Comparison of ENCODE assay signal across 8 mouse cellular contexts in genomic region chr6:21214673-21215490, GRCm38 (mm10). TPM values are rescaled to one million over a fixed set of nuclear protein-coding genes. Genes with fewer than 3 reads are reported as not detected.
DNase-seq lines count a peak whose midpoint lies in the region; ATAC-seq and TF ChIP-seq lines count a peak whose summit lies in the region.

No protein-coding gene starts in this region.

- H3K4me3 ChIP-seq in lung, embryonic 14.5 days (ENCODE audit: low read depth, low read length): peak overlapping the region; percentile 54
- H3K4me3 ChIP-seq in kidney, embryonic 14.5 days (ENCODE audit: low read length): peak overlapping the region; percentile 69
- H3K4me3 ChIP-seq in limb, embryonic 13.5 days: peak overlapping the region; percentile 73

- peaks cover 26% of the 10 kb centered on the region for H3K27me3 ChIP-seq in lung, embryonic 14.5 days (ENCODE audit: insufficient read depth, low read length)
- H3K27me3 ChIP-seq in kidney, embryonic 14.5 days (ENCODE audit: control insufficient read depth, insufficient read depth, low read length): peaks cover 5% of the 10 kb centered on the region
- peaks cover 25% of the 10 kb centered on the region; the same call in 1 of the 2 replicates for H3K27me3 ChIP-seq in limb, embryonic 13.5 days

- no peaks in the 10 kb centered on the region for H3K9me3 ChIP-seq in lung, embryonic 14.5 days (ENCODE audit: low read depth, low read length)
- no peaks in the 10 kb centered on the region for H3K9me3 ChIP-seq in kidney, embryonic 14.5 days (ENCODE audit: control insufficient read depth, low read length)
- H3K9me3 ChIP-seq in limb, embryonic 13.5 days: no peaks in the 10 kb centered on the region

- DNase-seq in lung, embryonic 14.5 days: peak; percentile 58
- no peak for DNase-seq in lung, postnatal 25 days (ENCODE audit: low spot score)
- peak; percentile 38 for DNase-seq in embryo, embryonic 10 days (ENCODE audit: low spot score)
- peak; percentile 70 to 73 for DNase-seq in heart, adult 18-20 months
- peak; percentile 21 for DNase-seq in ovary, postnatal 10 days (ENCODE audit: low spot score)
- DNase-seq in spleen, postnatal 36 days (ENCODE audit: low spot score in 2 of 2): no peak

- under 1% methylated on average over 72 of the region's 83 CpGs for WGBS in lung, embryonic 14.5 days
- under 1% methylated on average over 59 of the region's 83 CpGs for WGBS in kidney, embryonic 14.5 days
- 1% methylated on average over 56 of the region's 83 CpGs for WGBS in limb, embryonic 13.5 days

- no peak for TF ChIP-seq CTCF in lung, embryonic 14.5 days (IDR thresholded peaks at IDR 0.05; ENCODE audit: low read depth)

- H3K27ac ChIP-seq in lung, embryonic 14.5 days (ENCODE audit: low read depth): no peak overlapping the region
- H3K27ac ChIP-seq in kidney, embryonic 14.5 days (ENCODE audit: low read depth, low read length): no peak overlapping the region
- H3K27ac ChIP-seq in limb, embryonic 13.5 days: peak overlapping the region; percentile 55; the same call in 1 of the 2 replicates

- H3K36me3 ChIP-seq in lung, embryonic 14.5 days (ENCODE audit: insufficient read depth): no peaks in the 10 kb centered on the region
- no peaks in the 10 kb centered on the region for H3K36me3 ChIP-seq in kidney, embryonic 14.5 days (ENCODE audit: control insufficient read depth, insufficient read depth, low read length)
- H3K36me3 ChIP-seq in limb, embryonic 13.5 days: no peaks in the 10 kb centered on the region

- H3K4me1 ChIP-seq in lung, embryonic 14.5 days (ENCODE audit: insufficient read depth): no peaks in the 10 kb centered on the region
- no peaks in the 10 kb centered on the region for H3K4me1 ChIP-seq in kidney, embryonic 14.5 days (ENCODE audit: control insufficient read depth, insufficient read depth, low read length)
- peaks cover 7% of the 10 kb centered on the region; the same call in 1 of the 2 replicates for H3K4me1 ChIP-seq in limb, embryonic 13.5 days

- peak overlapping the region; percentile 99 for H3K4me2 ChIP-seq in lung, embryonic 14.5 days
- H3K4me2 ChIP-seq in kidney, embryonic 14.5 days (replicated peaks; ENCODE audit: low read depth, low read length): peak overlapping the region; percentile 98
- peak overlapping the region; percentile 93 for H3K4me2 ChIP-seq in limb, embryonic 13.5 days (replicated peaks)

- ATAC-seq in lung, embryonic 14.5 days (ENCODE audit: insufficient read depth): peak; percentile 68
- ATAC-seq in kidney, embryonic 14.5 days (ENCODE audit: low FRiP score, low TSS enrichment): peak; percentile 75
- peak; percentile 66 for ATAC-seq in limb, embryonic 13.5 days (ENCODE audit: low FRiP score, low read depth)

- H3K9ac ChIP-seq in lung, embryonic 14.5 days: peak overlapping the region; percentile 52
- H3K9ac ChIP-seq in kidney, embryonic 14.5 days (ENCODE audit: low read depth, low read length): peak overlapping the region; percentile 66
- H3K9ac ChIP-seq in limb, embryonic 13.5 days: peak overlapping the region; percentile 76

RNA-seq across cellular contexts. Expression of gene Kcnd2, which starts 0.4 kb away (rescaled TPM):
- polyA plus RNA-seq in lung, embryonic 14.5 days (2014; fragmentation: Nextera tagmentation; extraction: Ambion mirVana): 0.22 and 0.34 TPM in 2 replicates
- 10 to 100 TPM; 14.8 to 16.5 TPM for total RNA-seq in heart, adult 18-20 months (2021)
- polyA plus RNA-seq in kidney, embryonic 14.5 days (2014; fragmentation: Nextera tagmentation; extraction: Ambion mirVana): 3.8 and 4.1 TPM in 2 replicates
- polyA plus RNA-seq in limb, embryonic 13.5 days (2015; fragmentation: Nextera tagmentation; extraction: Ambion mirVana): 4.0 and 4.6 TPM in 2 replicates

Comparison
In these comparisons a context has a peak if more than half of its experiments do, and no peak if none do; other contexts are left out.
1. DNase-seq: peak in lung, embryonic 14.5 days (single experiment), embryo, embryonic 10 days (single experiment), heart, adult 18-20 months (2 of 2) and ovary, postnatal 10 days (single experiment); none in lung, postnatal 25 days (single experiment) and spleen, postnatal 36 days (0 of 2).
2. Peak in every context shown above with its lines, with median percentiles within 50 percentile points of each other: ATAC-seq, H3K4me2 ChIP-seq, H3K4me3 ChIP-seq and H3K9ac ChIP-seq.